Mouse (Mus musculus): ENCODE measurements at regions not wholly inside any gene's neighbourhood (a gene's known extent, or its start where the extent isn't known, plus 50 kb on each side); places are given as distances from the start of the nearest gene placed in this dataset.

GRCm38 (mm10) chr5:41904512-41904911 is 60.4 kb upstream of the Bod1l start:
- DNase-seq (ENCODE audit: low read depth), result no peak
- TF ChIP-seq CTCF (IDR thresholded peaks at IDR 0.05; ENCODE audit: borderline replicate concordance, extremely low read depth, insufficient read depth, insufficient read length), result no peak
- TF ChIP-seq POLR2A (IDR thresholded peaks at IDR 0.05; ENCODE audit: borderline replicate concordance, extremely low read depth, insufficient read depth, insufficient read length, poor library complexity, severe bottlenecking), result no peak

GRCm38 (mm10) chr5:41899237-41899636 is 55.1 kb upstream of the Bod1l start:
- no peak for TF ChIP-seq CTCF (IDR thresholded peaks at IDR 0.05; ENCODE audit: borderline replicate concordance, extremely low read depth, insufficient read depth, insufficient read length)
- no peak for TF ChIP-seq POLR2A (IDR thresholded peaks at IDR 0.05; ENCODE audit: borderline replicate concordance, extremely low read depth, insufficient read depth, insufficient read length, poor library complexity, severe bottlenecking)
- no peak for DNase-seq (ENCODE audit: low read depth)

- no peak for DNase-seq (ENCODE audit: low read depth)
Observed at GRCm38 (mm10) chr5:41898748-41899147, 54.6 kb upstream of the Bod1l start.

More at GRCm38 (mm10) chr5:41898748-41899147, 54.6 kb upstream of the Bod1l start:
- no peak for TF ChIP-seq POLR2A (IDR thresholded peaks at IDR 0.05; ENCODE audit: borderline replicate concordance, extremely low read depth, insufficient read depth, insufficient read length, poor library complexity, severe bottlenecking)
- no peak for TF ChIP-seq CTCF (IDR thresholded peaks at IDR 0.05; ENCODE audit: borderline replicate concordance, extremely low read depth, insufficient read depth, insufficient read length)

Data from brain, embryonic 14.5 days (tissue).